Mouse (Mus musculus) ovary, postnatal 14 days (tissue): Measurements from ENCODE around the gene Rab5if.
"Not testable (repeated sequence)": the region's sequence is repeated elsewhere in the genome, so short reads cannot be mapped to it uniquely, and the experiment has no call there.

Experiments
- DNase-seq: peaks from one replicate; pipeline ENCODE4 v3.0.0; 2022; ENCODE audit warnings: low spot score

Rab5if gene

DNA sequence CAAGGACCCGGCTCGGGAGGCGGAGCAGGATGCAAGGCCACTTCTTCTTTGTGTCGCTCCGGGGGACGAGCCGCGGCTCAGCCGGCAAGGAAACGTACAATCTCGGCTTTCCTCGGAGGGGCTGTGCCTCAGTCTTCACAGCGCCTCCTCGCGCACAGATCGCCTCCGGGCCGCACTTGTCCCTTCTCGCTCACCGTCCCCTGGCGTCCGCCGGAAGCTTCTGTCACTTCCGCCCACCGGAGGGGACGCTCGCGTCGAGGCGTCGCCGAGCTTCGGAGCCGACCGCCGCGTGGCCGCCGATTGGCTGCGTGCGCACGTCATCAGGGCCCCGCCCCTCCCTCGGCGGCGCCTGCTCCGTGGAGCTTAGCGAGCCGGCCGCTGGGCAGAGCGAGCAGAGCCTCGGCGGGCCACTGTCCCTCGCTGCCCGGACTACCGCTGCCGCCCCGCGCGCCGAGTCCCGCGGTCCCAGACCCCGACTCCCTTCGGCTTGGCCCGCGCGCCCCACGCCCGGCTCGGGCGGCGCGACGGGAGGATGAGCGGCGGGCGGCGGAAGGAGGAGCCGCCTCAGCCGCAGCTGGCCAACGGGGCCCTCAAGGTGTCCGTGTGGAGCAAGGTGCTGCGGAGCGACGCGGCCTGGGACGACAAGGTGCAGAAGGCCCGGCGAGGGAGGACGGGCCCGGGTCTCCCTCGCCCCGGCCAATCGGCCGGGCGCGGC is at the start of gene Rab5if:
Rab5if (plus strand) TSS at position 357 of the 715 bp plus-strand sequence.
- peak; percentile 94 for DNase-seq

DNA sequence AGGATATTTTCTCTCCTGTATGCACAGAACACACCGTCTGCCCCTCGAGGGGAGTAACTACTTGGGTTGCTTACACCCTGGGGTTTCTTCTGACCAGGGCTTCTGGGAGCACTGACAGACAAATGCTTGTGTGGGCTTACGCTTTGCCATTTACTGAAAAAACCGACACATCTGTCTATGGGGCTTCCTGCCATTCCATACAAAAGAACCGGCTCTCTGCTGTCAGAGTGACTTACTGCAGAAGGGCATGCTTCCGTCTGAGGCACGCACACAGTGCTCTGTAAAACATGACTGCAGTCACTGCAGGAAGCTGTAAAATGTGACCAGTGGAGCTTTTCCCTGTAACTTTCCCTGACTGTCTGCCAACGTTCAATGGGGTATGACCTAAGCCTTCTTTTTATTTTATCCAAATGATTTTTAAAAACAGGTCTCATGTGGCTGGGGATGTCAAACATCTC is 48.6 kb upstream of the Rab5if start:
- no peak for DNase-seq

DNA sequence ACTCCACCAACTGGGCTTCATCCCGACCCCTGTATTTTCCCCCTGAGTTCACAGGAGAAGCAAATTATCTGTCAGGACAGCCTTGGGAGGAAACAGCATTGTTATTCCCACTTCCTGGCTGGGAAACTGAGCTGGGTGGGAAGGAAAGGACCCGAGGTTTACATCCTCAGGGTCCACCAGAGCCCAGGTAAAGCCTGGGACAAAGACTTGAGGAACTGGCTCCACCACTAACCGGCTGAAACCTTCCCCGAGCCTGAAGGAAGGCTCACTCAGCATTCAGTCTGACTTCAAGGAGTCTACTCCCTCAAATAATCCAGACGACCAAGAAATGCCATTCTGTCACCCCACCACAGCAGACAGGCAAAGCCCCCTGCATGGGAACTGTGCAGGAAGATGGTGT is 48.0 kb upstream of the Rab5if start:
- DNase-seq = no peak

DNA sequence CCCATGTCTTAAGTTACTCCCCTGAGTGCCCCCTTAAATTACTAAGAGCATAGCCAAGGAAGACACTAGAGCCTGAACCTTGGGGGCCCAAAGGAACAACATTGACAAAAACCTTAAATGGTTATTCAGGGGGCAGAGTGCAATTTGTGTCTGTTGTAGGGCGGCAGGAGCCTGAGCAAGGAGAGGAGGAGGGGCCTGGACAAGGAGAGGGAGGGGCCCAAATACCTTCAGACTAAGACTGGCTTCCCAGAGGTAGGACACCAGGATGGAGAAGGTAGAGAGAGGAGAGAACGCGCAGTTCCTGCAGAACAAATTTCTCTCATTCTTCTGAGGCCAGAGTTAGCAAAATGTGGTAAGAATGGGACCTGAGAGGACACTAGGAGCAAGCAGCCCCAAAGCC is 47.5 kb upstream of the Rab5if start:
- no peak for DNase-seq

DNA sequence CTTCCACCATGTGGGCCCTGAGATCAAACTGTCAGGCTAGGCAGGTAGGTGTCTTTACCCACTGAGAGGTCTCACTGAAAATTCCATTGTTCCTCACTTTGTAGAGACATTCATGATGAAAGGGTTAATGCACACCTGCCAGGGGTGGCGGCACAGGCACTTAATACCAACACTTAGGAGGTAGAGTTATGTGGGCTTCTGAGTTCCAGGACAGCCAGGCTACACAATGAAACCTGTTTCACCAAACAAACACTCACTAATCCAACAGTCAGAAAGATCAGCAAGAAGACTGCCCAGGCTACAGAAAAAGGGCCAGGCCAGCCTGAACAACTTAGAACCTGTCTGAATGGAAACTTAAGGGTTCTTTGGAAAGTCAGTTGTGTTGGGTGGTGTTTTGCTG is 46.8 kb upstream of the Rab5if start:
- no peak for DNase-seq

DNA sequence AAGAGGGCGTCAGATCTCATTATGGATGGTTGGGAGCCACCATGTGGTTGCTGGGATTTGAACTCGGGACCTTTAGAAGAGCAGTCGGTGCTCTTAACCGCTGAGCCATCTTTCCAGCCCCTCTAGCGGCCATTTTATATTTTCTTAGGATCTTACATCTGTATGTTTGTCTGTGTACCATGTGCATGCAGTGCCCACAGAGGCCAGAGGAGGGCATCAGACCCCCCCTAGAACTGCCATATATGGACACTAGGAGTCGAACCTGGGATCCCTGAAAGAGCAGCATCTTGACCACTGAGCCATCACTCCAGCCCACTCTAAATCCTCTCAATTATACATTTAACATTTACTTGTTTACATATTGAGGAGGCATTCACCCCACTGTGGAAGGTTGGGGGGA is 37.8 kb upstream of the Rab5if start:
- DNase-seq = not testable (repeated sequence)

DNA sequence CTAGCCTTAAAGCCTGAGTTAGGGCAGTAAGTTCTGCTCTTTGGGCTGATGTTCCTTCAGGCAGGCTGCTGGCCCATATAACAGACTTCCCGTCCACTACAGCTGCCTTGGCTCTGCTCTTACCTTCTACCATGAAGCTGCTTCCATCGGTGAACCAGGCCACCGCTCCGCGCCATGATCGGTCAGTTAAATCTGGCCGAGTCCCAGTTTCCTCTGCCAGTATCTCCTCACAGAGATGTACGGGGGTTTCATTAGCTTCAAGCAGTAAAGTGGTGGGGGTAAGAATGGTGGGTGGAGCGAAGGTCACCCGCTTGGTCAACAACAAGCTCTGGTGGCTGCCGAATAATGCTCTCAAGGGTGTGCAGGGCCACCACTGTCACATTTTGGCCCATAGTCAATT is 28.6 kb upstream of the Rab5if start:
- DNase-seq = no peak

DNA sequence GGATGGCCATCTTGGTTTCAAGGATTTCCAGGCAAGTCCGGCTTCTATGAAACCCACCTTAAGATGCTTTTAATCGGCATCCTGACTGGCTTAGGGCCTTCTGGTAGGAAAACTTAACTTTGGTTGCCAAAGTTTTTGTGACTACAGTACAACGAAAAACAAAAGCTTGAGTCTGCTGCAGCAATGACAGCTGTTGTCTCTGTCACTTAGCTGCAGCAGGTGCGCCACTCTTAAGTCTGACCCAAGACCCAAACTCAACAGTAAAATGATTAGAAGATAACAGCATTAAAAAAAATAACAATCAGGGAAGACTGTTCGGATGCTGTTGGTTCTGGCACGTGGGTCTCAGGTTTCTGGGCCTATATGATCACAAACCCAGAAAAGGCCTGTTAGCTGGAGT is 24.1 kb upstream of the Rab5if start:
- DNase-seq = no peak

DNA sequence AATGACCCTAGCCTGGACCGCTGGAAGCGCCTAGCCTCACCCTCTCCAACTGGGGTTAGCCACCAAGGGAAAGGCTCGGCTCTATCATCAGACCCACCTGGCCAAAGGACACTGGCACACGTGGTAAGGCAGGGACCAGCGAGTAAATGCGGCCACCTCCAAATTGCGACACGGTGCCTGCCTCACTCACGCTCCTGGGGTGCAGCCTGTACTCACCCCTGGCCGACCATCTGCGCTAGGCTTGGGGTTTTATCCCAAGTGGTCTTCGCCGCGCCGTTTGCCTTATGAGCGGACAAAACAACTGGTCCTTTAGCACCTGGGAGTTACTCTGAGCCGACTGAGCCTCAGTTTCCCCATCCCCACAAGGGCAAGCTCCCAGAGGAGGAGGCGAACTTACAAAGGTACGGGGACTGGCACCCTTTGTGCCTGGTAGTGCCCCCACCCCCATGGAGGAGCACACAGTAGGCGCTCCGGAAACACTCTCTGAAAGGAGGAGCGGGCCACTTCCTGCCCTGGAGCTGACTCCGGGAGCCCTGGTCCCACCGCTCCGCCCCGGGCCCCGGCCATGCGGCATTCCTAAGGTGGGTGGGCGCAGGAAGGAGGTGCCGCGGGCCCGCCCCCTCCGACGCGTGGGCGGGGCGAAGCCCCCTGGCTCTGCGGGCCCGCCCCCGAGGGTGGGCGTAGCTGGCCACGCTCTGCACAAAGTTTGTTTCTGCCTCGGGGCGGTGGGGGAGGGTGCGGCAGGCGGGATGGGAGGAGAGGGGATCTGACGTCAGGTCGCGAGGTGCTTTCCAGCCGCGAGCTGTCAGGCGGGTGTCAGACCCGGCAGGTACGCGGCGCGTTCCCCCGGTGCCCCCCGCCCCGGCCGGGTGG is 23.4 kb upstream of the Rab5if start, which contains the start of gene Tgif2:
Tgif2 (plus strand) TSS at position 689 of the 873 bp plus-strand sequence.
- DNase-seq = peak; percentile 75

DNA sequence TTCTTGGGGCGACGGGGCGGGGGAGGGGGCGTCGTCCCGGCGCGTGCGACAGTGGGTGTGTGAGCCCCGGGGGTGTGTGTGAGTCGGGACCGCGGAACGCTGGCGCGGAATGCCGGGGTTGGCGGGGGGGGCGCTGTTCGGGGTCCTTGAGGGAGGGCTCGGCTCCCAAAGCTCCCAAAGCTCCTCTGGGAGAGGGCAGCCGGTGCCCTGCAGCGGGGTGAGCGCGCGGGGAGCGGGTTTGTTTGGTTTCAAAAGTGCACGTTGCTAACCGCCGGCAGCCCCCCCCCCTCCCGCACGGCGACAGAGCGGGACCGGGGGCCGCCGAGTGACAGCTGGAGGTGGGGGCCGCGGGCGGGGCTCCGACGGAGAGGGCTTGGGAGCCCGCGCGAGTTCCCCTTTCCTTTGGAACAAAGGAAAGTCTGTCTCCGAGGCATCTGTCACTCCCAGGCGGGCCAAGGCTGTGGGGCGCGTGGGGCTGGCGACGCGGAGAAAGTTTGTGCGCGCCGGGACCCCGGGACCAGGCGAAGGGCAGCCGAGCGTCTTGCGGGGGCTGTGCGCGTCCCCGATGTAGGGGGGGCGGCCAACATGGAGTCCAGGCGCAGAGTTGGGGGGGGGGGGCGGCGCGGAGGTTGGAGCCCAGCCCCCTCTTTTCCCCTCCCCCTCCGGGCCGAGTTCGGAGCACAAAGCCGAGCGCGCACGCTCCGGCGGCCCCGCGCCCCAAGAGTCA is 22.5 kb upstream of the Rab5if start:
- peak; percentile 33 for DNase-seq

DNA sequence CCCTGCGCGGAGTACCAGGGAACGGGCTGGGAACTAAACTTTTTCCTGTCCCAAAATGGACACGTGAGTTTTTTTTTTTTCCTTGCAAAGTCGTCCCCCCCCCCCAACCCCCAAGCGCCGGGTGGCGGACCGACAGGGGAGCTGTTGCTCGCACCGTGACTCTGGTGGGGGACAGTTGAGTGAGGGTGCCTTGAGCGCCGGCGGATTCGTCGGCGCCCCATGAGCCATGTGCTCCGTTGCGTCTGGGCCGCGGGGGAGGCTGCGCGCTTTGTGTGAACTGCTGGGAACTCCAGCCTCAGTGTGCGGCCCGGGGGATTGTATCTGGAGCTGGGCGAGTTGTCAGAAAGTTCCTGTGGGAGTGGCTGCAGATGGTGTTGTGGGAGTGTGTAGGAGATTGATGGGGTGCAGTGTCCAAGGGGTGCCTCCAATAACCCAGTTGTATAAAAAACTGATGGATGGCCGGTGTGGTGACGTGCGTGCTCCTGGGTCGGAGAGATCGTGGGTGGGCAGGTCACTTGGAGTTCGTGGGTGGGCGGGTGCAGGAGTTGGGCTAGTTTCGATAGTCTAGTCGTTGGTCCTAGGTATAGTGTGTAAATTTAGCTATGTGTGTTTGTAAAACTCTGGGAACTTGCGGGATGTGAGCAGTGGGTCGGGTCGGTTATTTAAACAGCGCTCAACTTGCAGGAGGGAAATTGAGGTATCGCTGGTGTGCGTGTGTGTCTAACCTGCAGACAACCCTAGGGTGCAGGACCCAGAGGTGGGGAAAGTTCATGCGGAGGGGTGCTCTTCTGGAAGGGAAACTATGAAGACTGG is 21.7 kb upstream of the Rab5if start:
- peak; percentile 69 for DNase-seq

DNA sequence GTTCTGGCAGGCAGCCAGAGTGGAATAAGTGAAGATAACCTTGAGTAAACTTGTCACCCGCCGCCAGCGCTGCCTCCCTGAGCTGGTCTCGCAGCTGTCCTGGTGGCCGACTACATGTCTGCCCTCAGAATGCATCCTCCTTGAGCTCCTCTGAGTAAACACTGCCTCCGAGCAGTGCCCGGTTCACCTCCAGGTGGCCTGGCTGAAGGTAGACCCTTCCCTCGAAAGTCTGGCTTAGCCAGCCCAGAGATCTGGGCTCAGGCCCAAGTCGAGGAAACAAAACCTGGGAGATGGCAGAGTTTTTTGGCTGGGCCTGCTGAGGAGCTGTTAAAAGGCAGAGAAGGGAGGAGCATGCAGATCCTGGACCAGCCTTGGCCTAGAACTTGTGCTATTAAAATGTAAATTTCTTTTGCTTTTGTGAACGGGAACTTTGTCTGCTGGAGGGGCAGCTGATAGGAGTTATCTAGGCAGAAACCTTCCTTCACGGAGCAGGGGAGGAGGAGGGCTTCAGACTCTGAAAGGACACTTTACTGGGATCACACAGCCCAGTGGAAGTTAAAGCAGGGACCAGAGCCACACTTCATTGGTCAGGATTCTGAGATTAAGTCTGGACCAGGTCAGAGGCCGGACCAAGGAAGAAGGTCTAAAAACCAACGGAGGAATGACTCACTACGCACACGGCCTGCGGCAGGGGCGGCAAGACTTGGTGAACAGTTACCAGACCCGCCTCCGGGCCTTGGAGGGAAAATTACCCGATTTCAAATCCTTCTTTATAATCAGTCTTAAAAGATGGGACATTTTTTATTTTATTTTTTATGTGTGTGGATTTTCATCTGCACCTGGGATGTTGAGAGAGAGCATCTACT is 20.9 kb upstream of the Rab5if start:
- DNase-seq = peak; percentile 51

DNA sequence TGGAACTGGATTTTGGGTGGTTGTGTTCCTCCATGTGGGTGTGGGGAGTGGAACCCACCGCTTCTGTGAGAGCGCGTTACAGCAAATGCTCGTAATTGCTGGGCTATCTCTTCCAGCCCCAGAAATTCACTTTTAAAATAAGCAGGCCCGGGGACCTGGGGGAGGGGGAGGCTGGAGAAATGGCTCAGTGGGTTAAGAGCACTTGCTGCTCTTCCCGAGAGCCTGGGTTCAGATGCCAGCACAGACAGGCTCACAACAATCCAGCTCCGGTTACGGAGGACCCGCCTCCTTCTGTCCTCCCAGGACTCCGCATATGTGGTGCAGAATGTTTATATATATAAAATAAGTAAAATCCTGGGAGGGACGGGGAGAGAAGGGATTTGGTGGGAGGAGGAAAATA is 20.2 kb upstream of the Rab5if start:
- no peak for DNase-seq

DNA sequence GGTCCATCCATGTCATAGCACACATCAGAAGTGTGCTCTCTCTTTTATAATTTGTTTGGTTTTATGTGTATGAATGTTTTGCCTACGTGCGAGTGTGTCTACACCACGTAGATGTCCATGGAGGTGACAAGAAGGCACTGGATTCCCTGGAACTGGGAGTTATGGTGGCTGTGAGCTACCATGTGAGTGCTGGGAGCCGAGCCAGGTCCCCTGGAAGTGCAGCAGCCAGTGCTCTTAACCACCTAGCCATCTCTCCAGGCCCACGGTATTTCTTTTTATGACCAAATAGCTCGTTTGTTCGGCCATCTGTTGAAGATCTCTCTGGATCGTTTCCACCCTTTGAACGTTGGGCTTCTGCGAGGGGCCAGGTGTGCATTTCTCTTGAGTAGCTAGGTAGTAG is 19.6 kb upstream of the Rab5if start:
- DNase-seq = no peak

DNA sequence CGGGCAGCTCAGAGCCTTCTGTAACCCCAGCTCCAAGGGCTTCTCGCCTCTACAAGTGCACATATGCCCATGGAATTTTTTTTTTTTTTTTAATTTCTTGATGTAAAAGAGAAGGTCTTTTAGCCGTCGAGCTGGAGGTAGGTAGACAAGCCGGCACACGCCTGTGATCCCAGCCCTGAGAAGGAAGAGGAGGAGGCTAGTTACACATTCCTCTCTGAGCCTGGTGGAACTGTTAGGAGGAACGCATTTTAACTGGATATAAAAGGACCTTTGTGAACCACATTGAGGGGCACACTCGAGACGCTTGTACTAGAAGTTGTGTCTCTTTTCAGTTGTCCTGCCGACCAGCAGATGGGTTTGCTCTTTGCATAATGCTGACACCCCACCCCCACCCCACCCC is 18.2 kb upstream of the Rab5if start:
- no peak for DNase-seq

DNA sequence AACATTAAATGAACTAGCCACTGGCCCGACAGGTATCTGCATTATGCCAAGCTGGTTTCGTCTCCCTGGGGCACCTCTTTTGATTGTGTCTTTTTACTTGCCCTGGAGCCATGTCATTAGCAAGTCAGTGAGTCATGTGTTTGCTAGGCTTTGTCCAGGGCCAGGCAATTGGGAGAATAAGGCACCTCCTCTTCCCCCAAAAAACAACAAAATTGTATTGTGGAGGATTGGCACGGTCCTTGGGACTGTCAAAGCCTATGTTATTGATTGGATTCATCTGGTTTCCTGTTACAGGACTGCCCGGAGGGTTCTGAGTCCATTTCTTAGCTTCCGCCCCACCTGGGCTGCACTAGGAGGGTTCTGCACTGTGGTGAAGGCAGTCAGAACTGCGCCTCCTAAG is 15.3 kb upstream of the Rab5if start:
- no peak for DNase-seq

DNA sequence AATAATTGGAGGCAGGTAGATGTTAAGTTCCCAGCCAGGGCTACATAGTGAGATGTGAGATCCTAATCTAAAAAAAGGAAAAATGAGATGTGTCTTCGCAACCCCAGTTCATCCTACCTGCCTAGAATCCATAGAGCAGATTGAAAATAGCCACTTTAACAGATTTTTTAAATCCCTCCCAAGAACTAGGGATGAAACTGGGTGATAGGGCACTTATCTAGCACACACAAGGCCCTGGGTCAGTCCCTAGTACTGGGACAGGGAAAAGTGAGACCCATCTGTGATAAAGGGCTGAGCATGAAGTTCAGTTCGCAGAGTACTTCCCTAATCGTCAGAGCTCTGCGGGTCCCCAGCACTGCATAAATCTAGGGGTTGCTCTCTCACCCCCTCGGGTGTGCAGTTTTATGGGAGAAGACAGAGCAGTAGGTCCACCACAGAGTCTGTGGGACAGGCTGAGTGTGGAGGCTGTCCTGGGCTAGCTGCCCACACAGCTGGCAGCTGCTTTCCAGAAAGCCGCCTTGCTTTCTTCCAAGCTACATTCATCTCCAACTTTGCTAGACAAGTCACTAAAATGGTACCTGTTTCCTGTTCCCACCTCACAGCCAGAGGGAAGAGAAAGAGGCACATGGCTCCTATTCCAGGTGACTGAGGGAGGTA is 14.3 kb upstream of the Rab5if start:
- no peak for DNase-seq

DNA sequence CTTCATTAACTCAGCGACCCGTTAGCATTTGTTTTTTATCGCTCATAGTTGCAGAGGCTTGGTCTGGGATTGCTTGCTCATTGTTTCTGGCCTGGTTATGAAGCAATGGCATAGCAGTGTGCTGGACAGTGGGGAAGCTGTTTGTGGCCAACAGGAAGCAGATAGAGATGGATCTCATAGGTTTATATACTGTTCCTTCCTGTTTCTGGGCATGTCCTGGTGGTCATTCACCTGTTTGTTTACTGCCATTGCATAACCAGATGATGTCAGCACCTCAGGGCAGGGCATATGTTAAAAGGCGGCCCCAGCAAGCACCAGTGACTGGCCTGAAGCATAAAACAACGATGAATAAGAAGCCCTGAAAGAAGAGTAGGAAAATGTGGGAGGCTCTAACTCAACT is 12.4 kb upstream of the Rab5if start:
- no peak for DNase-seq

DNA sequence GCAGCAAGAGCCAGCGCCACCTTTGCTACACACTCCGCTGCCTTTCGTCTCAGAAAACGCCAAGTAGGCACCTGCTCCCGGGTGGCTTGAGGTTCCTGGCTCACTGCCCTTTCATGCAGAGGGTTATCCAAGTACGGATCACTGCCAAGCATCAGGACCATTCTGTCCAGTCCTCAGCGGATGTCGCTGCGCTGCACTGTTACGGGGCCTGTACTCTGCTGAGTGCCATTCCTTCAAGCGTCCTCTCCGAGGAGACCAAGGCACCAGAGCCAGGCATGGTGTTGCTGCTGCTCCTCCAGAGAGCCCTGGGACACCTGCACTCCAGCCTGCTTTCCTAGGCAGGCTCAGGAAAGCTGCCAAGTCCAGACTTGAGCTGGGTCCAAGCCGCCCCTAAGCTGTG is 9.3 kb upstream of the Rab5if start:
- not testable (repeated sequence) for DNase-seq
